Mouse (Mus musculus): ENCODE data around the gene Olfr281. TPM values are rescaled to one million over a fixed set of nuclear protein-coding genes. Genes with fewer than 3 reads are reported as not detected.

Olfr281 gene
- total RNA-seq, 2 experiments from 2014 or later: not detected

GRCm38 (mm10) chr15:98483907-98484886, 31.8 kb downstream of the Olfr281 start:
- intact Hi-C loops (cut with DNase I): loop anchor here (2.0 kb wide), 1 partner anchor 21 kb away; no protein-coding TSS in a partner anchor

GRCm38 (mm10) chr15:98486433-98487021, 34.1 kb downstream of the Olfr281 start:
- no peak for DNase-seq
- intact Hi-C loops (cut with DNase I): no loop called here

More at GRCm38 (mm10) chr15:98483907-98484886, 31.8 kb downstream of the Olfr281 start:
- peak; percentile 46 to 54 for DNase-seq

- intact Hi-C loops (cut with DNase I): no loop called here
- no peak for DNase-seq
These were observed 38.9 kb downstream of the Olfr281 start for GRCm38 (mm10) chr15:98491332-98491731.

GRCm38 (mm10) chr15:98492102-98492501, 39.7 kb downstream of the Olfr281 start, which contains the start of gene Olfr279:
Gene Olfr279 (plus strand): TSS chr15:98492402.
- no peak for DNase-seq
- intact Hi-C loops (cut with DNase I): no loop called here

- intact Hi-C loops (cut with DNase I): no loop called here
These were observed 45.2 kb downstream of the Olfr281 start for GRCm38 (mm10) chr15:98497631-98498030.

GRCm38 (mm10) chr15:98503317-98503716, 50.9 kb downstream of the Olfr281 start:
- intact Hi-C loops (cut with DNase I): loop anchor here (5.0 to 10.0 kb wide), 2 partner anchors 81 to 409 kb away; partner anchors contain the start of genes Pfkm and Senp1
- no peak for DNase-seq

More at GRCm38 (mm10) chr15:98497631-98498030, 45.2 kb downstream of the Olfr281 start:
- no peak for DNase-seq

- peak; percentile 63 to 86 for DNase-seq
- intact Hi-C loops (cut with DNase I): loop anchor here (2.0 to 10.0 kb wide), 4 partner anchors 20 to 410 kb away; partner anchors contain the start of genes Pfkm and Senp1
These were observed 52.1 kb downstream of the Olfr281 start for GRCm38 (mm10) chr15:98504514-98504913.

- DNase-seq: no peak
- intact Hi-C loops (cut with DNase I): loop anchor here (10.0 kb wide), 1 partner anchor 412 kb away; the partner anchor contains the start of genes Pfkm and Senp1
These were observed 54.0 kb downstream of the Olfr281 start for GRCm38 (mm10) chr15:98506253-98506957.

- intact Hi-C loops (cut with DNase I): loop anchor here (10.0 kb wide), 1 partner anchor 413 kb away; the partner anchor contains the start of genes Pfkm and Senp1
- no peak for DNase-seq
These were observed 54.9 kb downstream of the Olfr281 start for GRCm38 (mm10) chr15:98507321-98507720.

- no peak for DNase-seq
- intact Hi-C loops (cut with DNase I): loop anchor here (10.0 kb wide), 1 partner anchor 415 kb away; the partner anchor contains the start of genes Pfkm and Senp1
These were observed 57.0 kb downstream of the Olfr281 start for GRCm38 (mm10) chr15:98509387-98509786.

Other genes starting within 250 kb of the Olfr281 start
- gene Gm44579, start 231.6 kb upstream of the Olfr281 start, total RNA-seq (2021): not detected
- gene Olfr287, start 231.5 kb upstream of the Olfr281 start, total RNA-seq (2021): not detected
- gene Olfr286, start 218.1 kb upstream of the Olfr281 start, total RNA-seq (2021): not detected
- gene H1fnt, start 195.3 kb upstream of the Olfr281 start, total RNA-seq (2021): not detected
- gene Zfp641, start 156.4 kb upstream of the Olfr281 start, total RNA-seq (2021): 1 to 10 TPM; 5.7 to 6.7 TPM
- gene Olfr285, start 135.2 kb upstream of the Olfr281 start, total RNA-seq (2021): not detected
- gene Olfr284, start 111.6 kb upstream of the Olfr281 start, total RNA-seq (2021): not detected
- gene Olfr283, start 71.6 kb upstream of the Olfr281 start, total RNA-seq (2021): not detected
- not detected for gene Olfr282, start 21.4 kb upstream of the Olfr281 start, total RNA-seq (2021)
- gene OR5BS1P, start 17.3 kb downstream of the Olfr281 start, total RNA-seq (2021): not detected
- not detected for gene Lalba, start 30.1 kb downstream of the Olfr281 start, total RNA-seq (2021)
- not detected for gene Olfr279, start 39.8 kb downstream of the Olfr281 start, total RNA-seq (2021)
- 10 to 100 TPM; 75.0 to 79.4 TPM for gene Kansl2, start 81.7 kb downstream of the Olfr281 start, total RNA-seq (2021)
- gene Ccnt1, start 118.3 kb downstream of the Olfr281 start, total RNA-seq (2021): 10 to 100 TPM; 27.6 to 32.1 TPM
- 1 to 10 TPM; 1.6 TPM for gene 4930415O20Rik, start 118.4 kb downstream of the Olfr281 start, total RNA-seq (2021)
- gene Adcy6, start 157.5 kb downstream of the Olfr281 start, total RNA-seq (2021): 100 to 1,000 TPM; 207 TPM
- gene Cacnb3, start 178.3 kb downstream of the Olfr281 start, total RNA-seq (2021): 1 to 10 TPM; 3.3 to 4.0 TPM
- gene Ddx23, start 210.3 kb downstream of the Olfr281 start, total RNA-seq (2021): 10 to 100 TPM; 51.5 to 65.1 TPM
- 1 to 10 TPM; 1.1 to 1.4 TPM for gene Rnd1, start 224.9 kb downstream of the Olfr281 start, total RNA-seq (2021)